8 mouse cellular contexts compared by ENCODE assay signal in the genomic region with DNA sequence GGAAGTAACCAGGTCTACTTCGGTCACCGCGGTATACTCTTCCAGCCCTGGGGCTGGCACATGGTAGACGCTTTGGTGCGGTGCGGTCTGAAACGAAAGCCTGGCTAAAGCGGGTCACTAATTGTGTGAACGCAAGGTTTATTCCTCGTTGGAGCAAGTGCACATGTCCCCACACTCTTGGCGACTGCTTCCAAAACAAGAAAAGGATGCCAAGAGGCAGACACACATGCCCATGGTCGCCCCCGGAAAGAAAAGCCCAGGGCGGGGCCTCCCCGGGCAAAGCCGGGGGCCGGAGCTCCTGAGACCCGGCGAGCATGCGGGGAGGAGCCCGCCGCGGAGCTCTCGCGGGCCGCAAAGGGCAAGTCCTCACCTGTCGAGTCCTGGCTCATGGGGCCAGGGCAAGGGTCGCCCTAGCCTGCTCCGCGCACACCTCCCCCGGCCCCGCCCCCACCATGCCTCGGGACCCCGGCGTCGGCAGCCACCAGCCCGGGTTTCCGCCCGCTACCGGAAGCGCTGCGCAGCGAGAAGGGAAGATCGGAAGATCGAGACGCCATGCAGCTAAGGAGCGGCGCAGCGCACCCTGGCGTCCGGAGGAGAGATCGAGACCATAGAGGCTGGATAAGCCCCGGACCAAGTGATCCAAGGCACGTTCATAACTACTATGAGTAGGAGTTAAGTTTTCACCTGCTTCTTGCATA. TPM values are rescaled to one million over a fixed set of nuclear protein-coding genes. Genes with fewer than 3 reads are reported as not detected.
DNase-seq lines count a peak whose midpoint lies in the region; ATAC-seq and TF ChIP-seq lines count a peak whose summit lies in the region.

A gene (minus strand): TSS at position 527 of the 698 bp plus-strand sequence.

- H3K36me3 ChIP-seq in ES-Bruce4 (ENCODE audit: control insufficient read depth, insufficient read depth, low read length, poor library complexity, severe bottlenecking): no peaks in the 10 kb centered on the region
- H3K36me3 ChIP-seq in forebrain, embryonic 13.5 days (ENCODE audit: poor library complexity, severe bottlenecking): peaks cover 21% of the 10 kb centered on the region
- peaks cover 19% of the 10 kb centered on the region for H3K36me3 ChIP-seq in liver, postnatal 0 days (replicated peaks; ENCODE audit: insufficient read depth, low read length)
- H3K36me3 ChIP-seq in neural tube, embryonic 14.5 days (ENCODE audit: control insufficient read depth, insufficient read depth, low read length): peaks cover 12% of the 10 kb centered on the region

- peak; percentile 92 to 95 for DNase-seq in heart, postnatal 10 days
- DNase-seq in large intestine, adult 2 months (ENCODE audit: low read depth, low spot score): peak; percentile 76
- peak; percentile 93 for DNase-seq in liver, postnatal 0 days
- peak; percentile 93 for DNase-seq in testis, postnatal 10 days (ENCODE audit: low spot score)

- under 1% methylated on average over 54 of the region's 54 CpGs for WGBS in forebrain, embryonic 13.5 days
- WGBS in large intestine, adult 2 months: under 1% methylated on average over 54 of the region's 54 CpGs
- WGBS in liver, postnatal 0 days (ENCODE audit: insufficient replicate concordance): under 1% methylated on average over 54 of the region's 54 CpGs
- under 1% methylated on average over 51 of the region's 54 CpGs for WGBS in neural tube, embryonic 14.5 days

- H3K4me2 ChIP-seq in forebrain, embryonic 13.5 days: peak within 1 kb of the TSS; percentile 73
- peak within 1 kb of the TSS; percentile 75 for H3K4me2 ChIP-seq in liver, postnatal 0 days (ENCODE audit: low read depth, low read length)
- peak within 1 kb of the TSS; percentile 86 for H3K4me2 ChIP-seq in neural tube, embryonic 14.5 days (ENCODE audit: low read depth, low read length)

- intact Hi-C loops in heart, postnatal 10 days (cut with DNase I): loop anchor here (5.0 kb wide), 1 partner anchor 55 kb away; no protein-coding TSS in a partner anchor

- H3K27me3 ChIP-seq in ES-Bruce4 (ENCODE audit: control insufficient read depth, insufficient read depth, low read length, poor library complexity, severe bottlenecking): no peaks in the 10 kb centered on the region
- no peaks in the 10 kb centered on the region for H3K27me3 ChIP-seq in forebrain, embryonic 13.5 days
- H3K27me3 ChIP-seq in liver, postnatal 0 days (ENCODE audit: insufficient read depth, low read length): no peaks in the 10 kb centered on the region
- H3K27me3 ChIP-seq in neural tube, embryonic 14.5 days (ENCODE audit: control insufficient read depth, insufficient read depth, low read length): no peaks in the 10 kb centered on the region

- no peaks in the 10 kb centered on the region for H3K4me1 ChIP-seq in ES-Bruce4 (ENCODE audit: control insufficient read depth, insufficient read depth, low read length)
- peaks cover 15% of the 10 kb centered on the region for H3K4me1 ChIP-seq in forebrain, embryonic 13.5 days
- H3K4me1 ChIP-seq in liver, postnatal 0 days (ENCODE audit: insufficient read depth): peaks cover 12% of the 10 kb centered on the region
- 0 out of 2 replicates have a peak, but pooled peaks cover 3% of the 10 kb centered on the region for H3K4me1 ChIP-seq in neural tube, embryonic 14.5 days (ENCODE audit: control insufficient read depth, insufficient read depth, low read length)

- peak within 1 kb of the TSS; percentile 86 for H3K4me3 ChIP-seq in ES-Bruce4 (ENCODE audit: low read depth, low read length)
- peak within 1 kb of the TSS; percentile 84 for H3K4me3 ChIP-seq in forebrain, embryonic 13.5 days
- H3K4me3 ChIP-seq in liver, postnatal 0 days (ENCODE audit: low read depth, low read length): peak within 1 kb of the TSS; percentile 84
- H3K4me3 ChIP-seq in neural tube, embryonic 14.5 days (ENCODE audit: low read depth, low read length): peak within 1 kb of the TSS; percentile 87

- peak; percentile 65; the same call in 1 of the 2 replicates for TF ChIP-seq EP300 in ES-Bruce4 (IDR thresholded peaks at IDR 0.05; ENCODE audit: insufficient read depth, low read depth, low read length)
- 0 out of 2 replicates have a peak, but pooled peaks have one; percentile 2 for TF ChIP-seq EP300 in liver, postnatal 0 days (IDR thresholded peaks at IDR 0.05; ENCODE audit: low read depth)

- H3K9me3 ChIP-seq in ES-Bruce4 (replicated peaks; ENCODE audit: control insufficient read depth, insufficient read depth, low read length, poor library complexity, severe bottlenecking): no peaks in the 10 kb centered on the region
- H3K9me3 ChIP-seq in forebrain, embryonic 13.5 days (replicated peaks): no peaks in the 10 kb centered on the region
- no peaks in the 10 kb centered on the region for H3K9me3 ChIP-seq in liver, postnatal 0 days (ENCODE audit: low read length)
- no peaks in the 10 kb centered on the region for H3K9me3 ChIP-seq in neural tube, embryonic 14.5 days (ENCODE audit: control insufficient read depth, low read length)

- peak; percentile 88 for TF ChIP-seq CTCF in ES-Bruce4 (IDR thresholded peaks at IDR 0.05; ENCODE audit: low read depth, low read length)
- peak; percentile 98 for TF ChIP-seq CTCF in liver, postnatal 0 days (IDR thresholded peaks at IDR 0.05; ENCODE audit: low read depth)

- ATAC-seq in cerebellum, adult (ENCODE audit: insufficient number of reproducible peaks, low FRiP score, low TSS enrichment): peak; percentile 98
- ATAC-seq in forebrain, embryonic 13.5 days: peak; percentile 97
- ATAC-seq in liver, postnatal 0 days: peak; percentile 93
- ATAC-seq in neural tube, embryonic 14.5 days (ENCODE audit: low read depth): peak; percentile 93

- H3K9ac ChIP-seq in ES-Bruce4 (ENCODE audit: low read depth, poor library complexity, severe bottlenecking): peak within 1 kb of the TSS; percentile 75
- peak within 1 kb of the TSS; percentile 92 for H3K9ac ChIP-seq in forebrain, embryonic 13.5 days
- peak within 1 kb of the TSS; percentile 84 for H3K9ac ChIP-seq in liver, postnatal 0 days (replicated peaks)
- H3K9ac ChIP-seq in neural tube, embryonic 14.5 days (replicated peaks; ENCODE audit: low read depth, low read length): peak within 1 kb of the TSS; percentile 96

- peak within 1 kb of the TSS; percentile 14 for H3K27ac ChIP-seq in ES-Bruce4 (ENCODE audit: insufficient read depth, low read length)
- peak within 1 kb of the TSS; percentile 20 for H3K27ac ChIP-seq in forebrain, embryonic 13.5 days
- peak within 1 kb of the TSS; percentile 89 for H3K27ac ChIP-seq in liver, postnatal 0 days (ENCODE audit: low read depth)
- H3K27ac ChIP-seq in neural tube, embryonic 14.5 days (ENCODE audit: low read depth, low read length): peak within 1 kb of the TSS; percentile 80

- TF ChIP-seq POLR2A in ES-Bruce4 (IDR thresholded peaks at IDR 0.05; ENCODE audit: insufficient read depth, low read length): no peak

RNA-seq across cellular contexts. Expression of the gene that starts here (rescaled TPM):
- polyA plus RNA-seq in ES-Bruce4 (2011; ENCODE audit: insufficient read depth, insufficient read length, low read depth, missing spikeins): 10.8 and 14.5 TPM in 2 replicates
- polyA plus RNA-seq in forebrain, embryonic 13.5 days (2015; fragmentation: Nextera tagmentation; extraction: Ambion mirVana): 19.0 and 21.0 TPM in 2 replicates
- 10 to 100 TPM in 1 of 2 experiments, 1 to 10 TPM in 1; 7.2 to 10.7 TPM for total RNA-seq in heart, postnatal 10 days (2021)
- 11.9 and 12.9 TPM in 2 replicates for polyA plus RNA-seq in large intestine, adult 2 months (2012; rRNA removed)
- polyA plus RNA-seq in liver, postnatal 0 days (2015; fragmentation: Nextera tagmentation; extraction: Ambion mirVana): 7.9 and 8.1 TPM in 2 replicates
- 12.9 and 14.9 TPM in 2 replicates for polyA plus RNA-seq in neural tube, embryonic 14.5 days (2014; fragmentation: Nextera tagmentation; extraction: Ambion mirVana)

Comparison
In these comparisons a context has a peak if more than half of its experiments do, and no peak if none do; other contexts are left out.
1. Peak in every context shown above with its lines: DNase-seq, ATAC-seq, H3K4me3 ChIP-seq and H3K27ac ChIP-seq.
2. H3K27ac ChIP-seq: peak in every context shown above with its lines; median percentile 89 in liver, postnatal 0 days; 80 in neural tube, embryonic 14.5 days; 20 in forebrain, embryonic 13.5 days; 14 in ES-Bruce4.